Mouse (Mus musculus): ENCODE results near the gene Sgsm2. TPM values are rescaled to one million over a fixed set of nuclear protein-coding genes. Genes with fewer than 3 reads are reported as not detected.

The Sgsm2 gene
- polyA plus RNA-seq, 1 experiment, result 29.0 TPM

DNA sequence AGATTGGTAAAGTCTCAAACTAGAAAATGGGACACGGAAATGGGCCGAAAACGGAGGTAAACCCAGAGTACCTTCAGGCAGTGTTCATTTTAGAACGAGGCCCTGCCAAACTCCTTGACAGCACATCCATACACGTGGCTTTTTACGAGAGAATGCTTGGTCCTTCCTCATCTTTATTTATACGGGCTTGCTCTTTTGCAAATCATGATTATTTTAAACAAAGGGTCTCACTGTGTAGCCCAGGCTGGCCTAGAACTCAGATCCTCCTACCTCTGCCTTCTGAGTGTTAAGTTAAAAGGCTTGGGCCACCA, 1.6 kb upstream of the Sgsm2 start:
- 2% methylated on average over 7 of the region's 7 CpGs for WGBS
- no peak overlapping the region for H3K27ac ChIP-seq (ENCODE audit: insufficient read depth, low read length)
- 0 out of 2 replicates have a peak, but pooled peaks cover 3% of the 10 kb centered on the region for H3K4me1 ChIP-seq (ENCODE audit: control insufficient read depth, insufficient read depth, low read length)
- DNase-seq, result no peak
- H3K27me3 ChIP-seq (ENCODE audit: control insufficient read depth, insufficient read depth, low read length), result no peaks in the 10 kb centered on the region
- TF ChIP-seq CTCF (IDR thresholded peaks at IDR 0.05; ENCODE audit: borderline replicate concordance, insufficient read depth, low read depth, low read length) (no peak), POLR2A (IDR thresholded peaks at IDR 0.05; ENCODE audit: borderline replicate concordance, insufficient read depth, low read length) (no peak)
- H3K4me3 ChIP-seq (replicated peaks; ENCODE audit: insufficient read depth, low read depth, low read length), result peak overlapping the region; percentile 65

DNA sequence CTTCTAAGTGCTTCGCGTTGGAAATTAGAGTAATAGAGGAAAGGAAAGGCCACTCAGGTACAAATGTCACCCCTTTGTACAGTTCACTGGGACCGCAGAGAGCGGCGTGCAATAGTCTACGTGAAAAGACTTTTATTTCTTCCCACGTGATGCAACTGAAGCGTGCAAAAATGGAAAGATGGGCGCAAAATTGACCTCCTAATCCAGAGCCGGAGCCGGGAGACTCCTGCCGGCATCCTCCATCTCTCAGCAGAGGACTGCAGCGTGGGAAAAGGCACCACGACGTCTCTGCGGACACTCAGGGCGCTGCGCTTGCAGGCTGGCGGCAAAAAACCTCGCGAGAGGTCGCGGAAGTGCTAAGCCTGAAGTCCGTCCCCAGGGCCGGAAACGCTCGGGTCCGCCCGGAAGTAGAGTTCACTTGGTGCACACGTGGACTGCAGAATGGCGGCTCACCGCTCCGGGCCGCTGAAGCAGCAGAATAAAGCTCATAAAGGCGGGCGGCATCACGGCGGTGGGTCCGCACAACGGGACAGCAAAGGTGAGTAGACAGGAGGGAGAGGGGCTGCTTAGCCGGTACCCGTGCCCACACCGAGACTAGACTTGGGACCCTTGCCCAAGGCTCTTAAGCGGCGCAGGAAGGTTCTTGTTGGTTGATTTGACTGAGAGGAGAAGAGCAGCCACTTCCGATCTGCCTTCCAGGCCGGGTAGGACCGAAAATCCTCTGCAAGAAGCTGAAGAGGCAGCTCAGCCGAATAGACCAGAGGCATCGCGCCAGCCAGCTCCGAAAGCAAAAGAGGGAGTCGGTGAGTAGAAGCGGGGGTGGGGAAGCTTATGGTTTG, 1.0 kb upstream of the Sgsm2 start, which contains the start of gene Tsr1:
TSS of gene Tsr1 (plus strand) at position 394 of the 839 bp plus-strand sequence.
- peak; percentile 86 to 89 for DNase-seq
- WGBS, result under 1% methylated on average over 54 of the region's 54 CpGs
- 0 out of 2 replicates have a peak, but pooled peaks cover 3% of the 10 kb centered on the region for H3K4me1 ChIP-seq (ENCODE audit: control insufficient read depth, insufficient read depth, low read length)
- TF ChIP-seq CTCF (IDR thresholded peaks at IDR 0.05; ENCODE audit: borderline replicate concordance, insufficient read depth, low read depth, low read length), result no peak
- TF ChIP-seq POLR2A (IDR thresholded peaks at IDR 0.05; ENCODE audit: borderline replicate concordance, insufficient read depth, low read length), result peak; percentile 77; the same call in 1 of the 2 replicates
- no peaks in the 10 kb centered on the region for H3K27me3 ChIP-seq (ENCODE audit: control insufficient read depth, insufficient read depth, low read length)
- peak within 1 kb of the TSS; percentile 65 for H3K4me3 ChIP-seq (replicated peaks; ENCODE audit: insufficient read depth, low read depth, low read length)
- peak within 1 kb of the TSS; percentile 63 for H3K27ac ChIP-seq (ENCODE audit: insufficient read depth, low read length)

DNA sequence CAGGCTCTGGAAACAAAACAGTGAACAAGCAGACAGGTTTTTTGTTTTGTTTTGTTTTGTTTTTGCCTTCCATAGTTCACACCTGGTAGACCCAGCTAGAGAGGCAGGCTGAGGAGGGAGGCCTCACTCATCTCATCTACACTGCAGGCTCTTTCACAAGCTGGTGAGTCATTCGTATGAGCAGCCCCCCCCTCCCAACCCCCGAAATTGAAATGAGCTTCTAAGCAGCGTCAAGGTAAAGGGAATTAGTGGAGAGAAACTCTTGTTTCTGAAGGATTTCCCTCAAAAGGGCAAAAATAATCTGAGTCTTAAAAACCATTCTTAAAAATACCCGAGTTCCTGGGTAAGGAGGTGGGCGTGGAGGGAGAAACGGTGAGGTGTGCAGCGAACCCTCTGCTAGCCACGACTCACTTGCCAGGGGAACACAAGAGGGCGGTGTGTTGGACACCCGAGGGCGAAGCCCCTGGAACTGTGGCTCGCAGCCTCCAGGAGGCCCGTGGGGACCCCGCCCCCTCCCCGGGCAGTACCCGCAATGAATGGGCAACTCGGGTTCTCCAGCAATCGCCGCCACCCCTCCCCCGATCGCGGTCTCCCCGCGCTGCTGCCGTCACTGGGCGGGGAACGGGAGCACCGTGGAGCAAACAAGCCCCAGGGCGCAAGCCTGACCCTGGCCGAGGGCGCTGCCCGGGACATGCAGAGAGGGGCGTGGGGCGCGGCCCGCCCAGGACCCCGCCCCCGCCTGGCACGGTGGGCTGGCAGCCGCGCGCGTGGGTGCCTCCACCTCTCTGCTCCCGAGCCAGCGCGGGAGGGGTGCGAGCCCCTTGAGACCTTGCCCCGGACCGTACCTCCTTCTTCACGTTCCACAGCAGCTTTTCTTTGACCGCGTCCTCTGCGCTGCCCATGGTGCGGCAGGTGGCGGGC, 620 bp downstream of the Sgsm2 start:
- H3K4me1 ChIP-seq (ENCODE audit: control insufficient read depth, insufficient read depth, low read length), result 0 out of 2 replicates have a peak, but pooled peaks cover 3% of the 10 kb centered on the region
- peak overlapping the region; percentile 63 for H3K27ac ChIP-seq (ENCODE audit: insufficient read depth, low read length)
- peak overlapping the region; percentile 65 for H3K4me3 ChIP-seq (replicated peaks; ENCODE audit: insufficient read depth, low read depth, low read length)
- H3K27me3 ChIP-seq (ENCODE audit: control insufficient read depth, insufficient read depth, low read length), result no peaks in the 10 kb centered on the region
- WGBS, result 2% methylated on average over 52 of the region's 55 CpGs
- TF ChIP-seq POLR2A (IDR thresholded peaks at IDR 0.05; ENCODE audit: borderline replicate concordance, insufficient read depth, low read length), result no peak
- peak; percentile 48; the same call in 1 of the 2 replicates for TF ChIP-seq CTCF (IDR thresholded peaks at IDR 0.05; ENCODE audit: borderline replicate concordance, insufficient read depth, low read depth, low read length)
- DNase-seq, result peak; percentile 60 to 68

DNA sequence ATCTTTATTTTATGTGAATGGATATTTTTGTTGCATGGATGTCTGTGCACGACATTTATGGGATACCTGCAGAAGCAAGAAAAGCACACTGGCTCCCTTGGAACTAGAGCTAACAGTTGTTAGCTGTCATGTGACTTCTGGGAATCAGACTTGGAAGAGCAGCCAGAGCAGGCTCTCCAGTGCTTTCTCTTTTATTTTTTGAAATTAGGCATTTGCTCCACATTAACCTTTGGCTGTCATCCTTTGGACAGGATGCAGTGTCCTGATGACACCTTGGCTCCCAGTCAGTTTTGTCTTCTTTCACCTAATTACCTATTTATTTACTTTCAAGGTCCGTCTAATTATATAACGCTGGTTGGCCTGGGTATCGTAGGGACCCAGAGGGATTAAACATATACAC, 2.2 kb downstream of the Sgsm2 start:
- Histone ChIP-seq H3K27me3 (ENCODE audit: control insufficient read depth, insufficient read depth, low read length) (no peaks in the 10 kb centered on the region), H3K27ac (ENCODE audit: insufficient read depth, low read length) (no peak overlapping the region), H3K4me1 (ENCODE audit: control insufficient read depth, insufficient read depth, low read length) (0 out of 2 replicates have a peak, but pooled peaks cover 3% of the 10 kb centered on the region), H3K4me3 (replicated peaks; ENCODE audit: insufficient read depth, low read depth, low read length) (no peak overlapping the region)
- TF ChIP-seq CTCF (IDR thresholded peaks at IDR 0.05; ENCODE audit: borderline replicate concordance, insufficient read depth, low read depth, low read length), result no peak
- no peak for TF ChIP-seq POLR2A (IDR thresholded peaks at IDR 0.05; ENCODE audit: borderline replicate concordance, insufficient read depth, low read length)
- peak in 1 of 2 experiments; percentile 46 for DNase-seq
- WGBS, result 20% methylated on average over 4 of the region's 4 CpGs

DNA sequence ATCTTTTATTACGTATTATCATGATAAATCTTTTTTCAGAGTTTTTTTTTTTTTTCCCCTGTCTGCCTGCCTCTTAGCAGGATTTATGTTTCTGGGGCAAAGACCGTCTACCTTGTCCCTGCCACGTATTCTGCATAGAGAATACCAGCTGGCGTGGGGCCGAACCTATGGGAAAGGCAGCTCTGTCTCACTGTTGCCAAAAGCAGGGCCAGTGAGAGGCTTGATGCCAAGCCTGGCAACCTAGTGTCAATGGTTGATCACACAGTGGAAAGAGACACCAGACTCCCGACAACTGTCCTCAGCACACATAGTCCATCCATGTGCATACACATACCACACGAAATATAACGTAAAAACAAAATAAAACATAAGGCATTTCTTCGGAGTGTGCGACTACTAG, 13.8 kb downstream of the Sgsm2 start:
- 31% methylated on average over 10 of the region's 10 CpGs for WGBS
- DNase-seq, result peak; percentile 72 to 87
- Histone ChIP-seq H3K27me3 (ENCODE audit: control insufficient read depth, insufficient read depth, low read length) (no peaks in the 10 kb centered on the region), H3K4me3 (replicated peaks; ENCODE audit: insufficient read depth, low read depth, low read length) (no peak overlapping the region), H3K4me1 (ENCODE audit: control insufficient read depth, insufficient read depth, low read length) (peaks cover 8% of the 10 kb centered on the region), H3K27ac (ENCODE audit: insufficient read depth, low read length) (no peak overlapping the region)
- no peak for TF ChIP-seq POLR2A (IDR thresholded peaks at IDR 0.05; ENCODE audit: borderline replicate concordance, insufficient read depth, low read length)
- no peak for TF ChIP-seq CTCF (IDR thresholded peaks at IDR 0.05; ENCODE audit: borderline replicate concordance, insufficient read depth, low read depth, low read length)

DNA sequence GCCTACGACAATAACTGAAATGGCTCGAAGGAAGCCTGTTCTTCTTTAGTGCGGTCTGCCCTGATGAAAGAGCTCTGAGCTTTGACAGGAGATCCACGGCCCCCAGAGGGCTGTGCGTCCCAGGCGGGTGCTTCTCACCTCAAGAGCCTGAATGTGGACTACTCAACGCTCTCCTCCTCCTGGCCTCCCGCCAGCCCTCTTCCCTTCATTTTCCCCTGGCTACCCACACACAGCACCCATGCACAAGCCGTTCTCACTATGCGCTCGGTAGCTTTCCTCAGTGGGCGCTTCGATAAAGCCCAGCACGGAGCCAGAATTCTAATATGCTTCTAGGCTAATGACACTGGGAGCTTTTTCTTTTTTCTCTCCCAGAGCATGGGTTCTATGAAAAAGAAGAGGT, 14.9 kb downstream of the Sgsm2 start:
- peak in 1 of 2 experiments; percentile 12 for DNase-seq
- Histone ChIP-seq H3K4me3 (replicated peaks; ENCODE audit: insufficient read depth, low read depth, low read length) (no peak overlapping the region), H3K27me3 (ENCODE audit: control insufficient read depth, insufficient read depth, low read length) (no peaks in the 10 kb centered on the region), H3K4me1 (ENCODE audit: control insufficient read depth, insufficient read depth, low read length) (peaks cover 9% of the 10 kb centered on the region), H3K27ac (ENCODE audit: insufficient read depth, low read length) (no peak overlapping the region)
- TF ChIP-seq CTCF (IDR thresholded peaks at IDR 0.05; ENCODE audit: borderline replicate concordance, insufficient read depth, low read depth, low read length), result no peak
- 76% methylated on average over 14 of the region's 14 CpGs for WGBS

DNA sequence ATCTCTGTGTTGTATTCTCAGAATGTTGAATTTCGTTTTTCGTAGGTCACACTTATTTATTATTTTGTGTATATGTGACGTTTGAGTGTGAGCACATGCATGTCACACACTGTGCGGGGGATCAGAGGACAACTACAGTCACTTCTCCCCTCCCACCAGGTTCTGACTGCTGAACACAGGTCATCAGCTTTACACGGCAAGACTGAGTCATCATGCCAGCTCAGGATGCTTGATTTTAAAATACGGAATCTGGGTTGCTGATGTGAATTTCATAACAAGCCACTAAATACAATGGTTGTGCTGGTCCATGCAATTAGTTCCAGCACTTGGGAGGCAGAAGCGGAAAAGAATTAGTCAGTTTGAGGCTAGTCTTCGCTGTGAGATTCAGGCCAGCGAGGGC, 15.9 kb downstream of the Sgsm2 start:
- TF ChIP-seq CTCF (IDR thresholded peaks at IDR 0.05; ENCODE audit: borderline replicate concordance, insufficient read depth, low read depth, low read length), result no peak
- H3K4me3 ChIP-seq (replicated peaks; ENCODE audit: insufficient read depth, low read depth, low read length), result no peak overlapping the region
- H3K27ac ChIP-seq (ENCODE audit: insufficient read depth, low read length), result no peak overlapping the region
- WGBS, result 90% methylated on average over 9 of the region's 9 CpGs
- H3K4me1 ChIP-seq (ENCODE audit: control insufficient read depth, insufficient read depth, low read length), result peaks cover 15% of the 10 kb centered on the region
- no peak for DNase-seq
- H3K27me3 ChIP-seq (ENCODE audit: control insufficient read depth, insufficient read depth, low read length), result no peaks in the 10 kb centered on the region
